Mouse (Mus musculus): ENCODE data around the gene Map3k6.

DNA sequence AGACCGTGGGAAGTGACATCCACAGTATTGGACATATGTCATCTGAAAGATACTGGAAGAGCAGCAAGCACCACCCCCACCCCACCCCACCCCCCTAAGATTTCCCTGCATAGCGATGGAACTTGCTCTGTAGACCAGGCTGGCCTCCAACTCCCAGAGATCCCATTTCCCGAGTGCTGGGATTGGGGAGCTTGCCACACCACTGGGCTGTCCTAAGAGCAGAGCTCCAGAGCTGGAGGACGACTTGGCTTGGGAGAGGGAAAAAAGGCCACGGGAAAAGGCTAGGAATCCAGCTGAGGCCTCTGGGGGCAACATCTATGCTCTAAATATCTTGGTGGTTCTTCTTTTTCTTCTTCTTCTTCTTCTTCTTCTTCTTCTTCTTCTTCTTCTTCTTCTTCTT, 5.8 kb upstream of the Map3k6 start:
- TF ChIP-seq GATA1 (IDR thresholded peaks at IDR 0.05; ENCODE audit: low read length) (no peak), TAL1 (IDR thresholded peaks at IDR 0.05; ENCODE audit: low read length) (no peak)

Measured in erythroblast, embryonic 14.5 days (primary cell).